Mouse (Mus musculus): ENCODE measurements at regions not wholly inside any gene's neighbourhood (a gene's known extent, or its start where the extent isn't known, plus 50 kb on each side); places are given as distances from the start of the nearest gene placed in this dataset.

GRCm38 (mm10) chr3:104300201-104300600 lies 80.0 kb upstream of the Magi3 start:
- TF ChIP-seq CTCF (IDR thresholded peaks at IDR 0.05; ENCODE audit: borderline replicate concordance, insufficient read depth, low read length) = no peak
- no peak for TF ChIP-seq POLR2A (IDR thresholded peaks at IDR 0.05; ENCODE audit: low read depth, low read length)
